Mouse (Mus musculus): Measurements from ENCODE around the gene Ppp1r15b.

Ppp1r15b gene

GRCm38 (mm10) chr1:133119931-133120712 lies 10.8 kb upstream of the Ppp1r15b start:
- peak in 1 of 2 experiments; percentile 25 for DNase-seq (ENCODE audit: low spot score in 2 of 2)

- no peak for DNase-seq (ENCODE audit: low spot score in 2 of 2)
These were observed 9.7 kb upstream of the Ppp1r15b start for GRCm38 (mm10) chr1:133121246-133121645.

GRCm38 (mm10) chr1:133124137-133124536 lies 6.8 kb upstream of the Ppp1r15b start:
- no peak for DNase-seq (ENCODE audit: low spot score in 2 of 2)

- DNase-seq (ENCODE audit: low spot score in 2 of 2) = no peak
These were observed 5.1 kb upstream of the Ppp1r15b start for GRCm38 (mm10) chr1:133125640-133126364.

- DNase-seq (ENCODE audit: low spot score in 2 of 2) = no peak
These were observed 4.6 kb upstream of the Ppp1r15b start for GRCm38 (mm10) chr1:133126365-133126740.

- no peak for DNase-seq (ENCODE audit: low spot score in 2 of 2)
These were observed 3.6 kb upstream of the Ppp1r15b start for GRCm38 (mm10) chr1:133127328-133127727.

GRCm38 (mm10) chr1:133129471-133130221 lies 1.3 kb upstream of the Ppp1r15b start:
- no peak for DNase-seq (ENCODE audit: low spot score in 2 of 2)

GRCm38 (mm10) chr1:133131561-133131905 lies 590 bp downstream of the Ppp1r15b start:
- DNase-seq (ENCODE audit: low spot score in 2 of 2) = no peak

GRCm38 (mm10) chr1:133131936-133132335 lies 993 bp downstream of the Ppp1r15b start:
- DNase-seq (ENCODE audit: low spot score in 2 of 2) = peak in 1 of 2 experiments; percentile 34

GRCm38 (mm10) chr1:133132388-133133326 lies 1.7 kb downstream of the Ppp1r15b start:
- peak in 1 of 2 experiments; percentile 32 for DNase-seq (ENCODE audit: low spot score in 2 of 2)

- DNase-seq (ENCODE audit: low spot score in 2 of 2) = peak in 1 of 2 experiments; percentile 39
These were observed 2.5 kb downstream of the Ppp1r15b start for GRCm38 (mm10) chr1:133133425-133133824.

GRCm38 (mm10) chr1:133134071-133134470 lies 3.1 kb downstream of the Ppp1r15b start:
- no peak for DNase-seq (ENCODE audit: low spot score in 2 of 2)

GRCm38 (mm10) chr1:133134881-133135280 lies 3.9 kb downstream of the Ppp1r15b start:
- peak in 1 of 2 experiments; percentile 28 for DNase-seq (ENCODE audit: low spot score in 2 of 2)

GRCm38 (mm10) chr1:133135808-133136207 lies 4.9 kb downstream of the Ppp1r15b start:
- DNase-seq (ENCODE audit: low spot score in 2 of 2) = no peak

GRCm38 (mm10) chr1:133138401-133138800 lies 7.5 kb downstream of the Ppp1r15b start:
- DNase-seq (ENCODE audit: low spot score in 2 of 2) = no peak

- DNase-seq (ENCODE audit: low spot score in 2 of 2) = peak; percentile 52 to 75
These were observed 15.4 kb downstream of the Ppp1r15b start for GRCm38 (mm10) chr1:133146014-133147009.

GRCm38 (mm10) chr1:133147324-133147723 lies 16.4 kb downstream of the Ppp1r15b start:
- DNase-seq (ENCODE audit: low spot score in 2 of 2) = no peak

GRCm38 (mm10) chr1:133148122-133148521 lies 17.2 kb downstream of the Ppp1r15b start:
- DNase-seq (ENCODE audit: low spot score in 2 of 2) = peak in 1 of 2 experiments; percentile 54

- DNase-seq (ENCODE audit: low spot score in 2 of 2) = no peak
These were observed 19.6 kb downstream of the Ppp1r15b start for GRCm38 (mm10) chr1:133150556-133150955.

- no peak for DNase-seq (ENCODE audit: low spot score in 2 of 2)
These were observed 21.3 kb downstream of the Ppp1r15b start for GRCm38 (mm10) chr1:133152213-133152612.

All from spleen, postnatal 4 days (tissue).